Mouse (Mus musculus): ENCODE measurements around the gene Eya3. TPM values are rescaled to one million over a fixed set of nuclear protein-coding genes. Genes with fewer than 3 reads are reported as not detected.
"Not testable (repeated sequence)": the region's sequence is repeated elsewhere in the genome, so short reads cannot be mapped to it uniquely, and the experiment has no call there.

Gene Eya3
- 20.6 and 26.8 TPM in 2 replicates for polyA plus RNA-seq (2015; fragmentation: Nextera tagmentation; extraction: Ambion mirVana)

GRCm38 (mm10) chr4:132638461-132639190 is at the start of gene Eya3:
Gene Eya3, plus strand, starts transcription at chr4:132638987.
- DNase-seq (ENCODE audit: low spot score): peak; percentile 96

- DNase-seq (ENCODE audit: low spot score): no peak
These were observed 48.1 kb upstream of the Eya3 start for GRCm38 (mm10) chr4:132590642-132591041.

- no peak for DNase-seq (ENCODE audit: low spot score)
These were observed 45.8 kb upstream of the Eya3 start for GRCm38 (mm10) chr4:132592958-132593357.

GRCm38 (mm10) chr4:132594191-132594590 is 44.6 kb upstream of the Eya3 start:
- no peak for DNase-seq (ENCODE audit: low spot score)

- no peak for DNase-seq (ENCODE audit: low spot score)
These were observed 39.9 kb upstream of the Eya3 start for GRCm38 (mm10) chr4:132598861-132599260.

GRCm38 (mm10) chr4:132599764-132600163 is 39.0 kb upstream of the Eya3 start:
- DNase-seq (ENCODE audit: low spot score): no peak

- no peak for DNase-seq (ENCODE audit: low spot score)
These were observed 38.3 kb upstream of the Eya3 start for GRCm38 (mm10) chr4:132600465-132600864.

- not testable (repeated sequence) for DNase-seq (ENCODE audit: low spot score)
These were observed 37.5 kb upstream of the Eya3 start for GRCm38 (mm10) chr4:132601242-132601641.

- DNase-seq (ENCODE audit: low spot score): no peak
These were observed 35.3 kb upstream of the Eya3 start for GRCm38 (mm10) chr4:132603468-132603867.

- DNase-seq (ENCODE audit: low spot score): no peak
These were observed 33.0 kb upstream of the Eya3 start for GRCm38 (mm10) chr4:132605816-132606215.

GRCm38 (mm10) chr4:132608147-132608546 is 30.6 kb upstream of the Eya3 start:
- DNase-seq (ENCODE audit: low spot score): no peak

- DNase-seq (ENCODE audit: low spot score): no peak
These were observed 28.3 kb upstream of the Eya3 start for GRCm38 (mm10) chr4:132610301-132610984.

- no peak for DNase-seq (ENCODE audit: low spot score)
These were observed 27.5 kb upstream of the Eya3 start for GRCm38 (mm10) chr4:132611320-132611719.

- DNase-seq (ENCODE audit: low spot score): no peak
These were observed 20.9 kb upstream of the Eya3 start for GRCm38 (mm10) chr4:132617873-132618272.

- DNase-seq (ENCODE audit: low spot score): no peak
These were observed 19.9 kb upstream of the Eya3 start for GRCm38 (mm10) chr4:132618850-132619375.

- DNase-seq (ENCODE audit: low spot score): no peak
These were observed 18.7 kb upstream of the Eya3 start for GRCm38 (mm10) chr4:132620134-132620533.

GRCm38 (mm10) chr4:132621287-132622068 is 17.3 kb upstream of the Eya3 start:
- no peak for DNase-seq (ENCODE audit: low spot score)

GRCm38 (mm10) chr4:132624034-132624657 is 14.6 kb upstream of the Eya3 start:
- DNase-seq (ENCODE audit: low spot score): peak; percentile 15

- DNase-seq (ENCODE audit: low spot score): peak; percentile 69
These were observed 10.0 kb upstream of the Eya3 start for GRCm38 (mm10) chr4:132628830-132629229.

- DNase-seq (ENCODE audit: low spot score): no peak
These were observed 2.8 kb upstream of the Eya3 start for GRCm38 (mm10) chr4:132635971-132636370.

GRCm38 (mm10) chr4:132636554-132636953 is 2.2 kb upstream of the Eya3 start:
- peak; percentile 9 for DNase-seq (ENCODE audit: low spot score)

Data from thymus, postnatal 0 days (tissue).